Mouse (Mus musculus) spleen, adult 2 months (tissue): ENCODE measurements around the gene Adgrg1. TPM values are rescaled to one million over a fixed set of nuclear protein-coding genes. Genes with fewer than 3 reads are reported as not detected.

Experiments used
- DNase-seq, 2 experiments: peaks; one replicate each; pipeline versions ENCODE4 v3.0.0 to v3.0.0-alpha.2; 2012 to 2021; ENCODE audit warnings: low spot score in 2 of 2, low read depth in 1 of 2
- H3K27ac ChIP-seq: fragments of 200-500 bp; 2 replicates; pipeline ENCODE4 v1.5.1; 2012; ENCODE audit warnings: low read length, inconsistent platforms; ENCODE audit not compliant: insufficient read depth
- H3K27me3 ChIP-seq: fragments of 200-500 bp; 2 replicates; pipeline ENCODE4 v1.6.1; 2012; ENCODE audit warnings: mild to moderate bottlenecking, moderate library complexity, low read length, inconsistent platforms; ENCODE audit not compliant: control insufficient read depth, insufficient read depth
- H3K36me3 ChIP-seq: fragments of 200-500 bp; 2 replicates; pipeline ENCODE4 v1.6.1; 2012; ENCODE audit warnings: mild to moderate bottlenecking, low read length, inconsistent platforms; ENCODE audit not compliant: control insufficient read depth, insufficient read depth
- H3K4me1 ChIP-seq: fragments of 200-500 bp; 2 replicates; pipeline ENCODE4 v1.6.1; 2011; ENCODE audit warnings: inconsistent platforms; ENCODE audit not compliant: control insufficient read depth, insufficient read depth, insufficient read length
- H3K4me3 ChIP-seq: fragments of 200-500 bp; 2 replicates; pipeline ENCODE4 v1.5.1; 2011; ENCODE audit warnings: mild to moderate bottlenecking, inconsistent platforms; ENCODE audit not compliant: insufficient read depth, insufficient read length; ENCODE audit errors: extremely low read depth
- CTCF ChIP-seq: fragments of 200-500 bp; IDR thresholded peaks from 2 replicates; pipeline ENCODE4 v1.5.1; 2011; ENCODE audit warnings: mild to moderate bottlenecking, inconsistent platforms; ENCODE audit not compliant: insufficient read depth, insufficient read length, insufficient replicate concordance; ENCODE audit errors: extremely low read depth
- POLR2A ChIP-seq: fragments of 200-500 bp; IDR thresholded peaks from 2 replicates; pipeline ENCODE4 v1.6.1; 2011; ENCODE audit warnings: low read depth, low read length, inconsistent platforms
- WGBS: fragments of 180-500 bp; shearing (Covaris S2); methylation state at CpG from one replicate; pipeline ENCODE4 v1.1.7; 2018; 5-methylcytosine and 5-hydroxymethylcytosine counted together
- polyA plus RNA-seq: library from polyadenylated mRNA; depleted of rRNA; stranded (reverse); fragments of >200 nt; gene quantifications from 2 replicates; pipeline ENCODE4 v1.2.3, GENCODE M21; 2012

Adgrg1 gene
- polyA plus RNA-seq, 1 experiment: 32.0 TPM

DNA sequence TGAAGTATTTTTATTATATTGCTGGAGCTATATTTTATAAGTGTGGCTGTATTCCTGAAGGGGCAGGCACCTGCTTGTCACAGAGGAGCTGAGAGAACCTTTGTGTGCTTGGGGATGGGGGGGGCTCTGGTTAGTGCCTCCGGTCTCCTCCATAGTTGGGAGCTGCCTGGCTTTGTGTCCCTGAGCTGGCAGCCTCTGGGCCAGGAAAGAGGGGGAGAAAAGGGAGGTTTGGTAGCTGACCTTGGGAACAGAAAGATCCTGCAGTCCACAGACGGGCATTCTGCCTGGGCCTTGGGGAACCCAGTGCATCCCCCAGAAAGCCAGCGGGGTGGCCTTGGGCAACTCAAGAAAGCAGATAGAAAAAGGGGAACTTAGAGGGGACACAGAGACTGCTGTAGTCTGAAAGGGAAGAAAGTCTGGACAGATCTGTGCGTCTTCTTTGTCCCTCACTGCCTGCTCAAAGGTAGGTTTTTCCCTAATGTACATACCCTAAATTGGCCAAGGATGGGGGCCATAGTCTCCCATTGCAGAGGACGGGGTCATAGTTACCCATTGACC lies 20.9 kb downstream of the Adgrg1 start:
- no peak for DNase-seq
- no peaks in the 10 kb centered on the region for H3K36me3 ChIP-seq
- no peak for TF ChIP-seq POLR2A
- no peak for TF ChIP-seq CTCF
- H3K4me3 ChIP-seq: no peak overlapping the region
- no peak overlapping the region for H3K27ac ChIP-seq
- peaks cover 19% of the 10 kb centered on the region; the same call in 1 of the 2 replicates for H3K4me1 ChIP-seq
- no peaks in the 10 kb centered on the region for H3K27me3 ChIP-seq
- WGBS: 45% methylated on average over 5 of the region's 5 CpGs

DNA sequence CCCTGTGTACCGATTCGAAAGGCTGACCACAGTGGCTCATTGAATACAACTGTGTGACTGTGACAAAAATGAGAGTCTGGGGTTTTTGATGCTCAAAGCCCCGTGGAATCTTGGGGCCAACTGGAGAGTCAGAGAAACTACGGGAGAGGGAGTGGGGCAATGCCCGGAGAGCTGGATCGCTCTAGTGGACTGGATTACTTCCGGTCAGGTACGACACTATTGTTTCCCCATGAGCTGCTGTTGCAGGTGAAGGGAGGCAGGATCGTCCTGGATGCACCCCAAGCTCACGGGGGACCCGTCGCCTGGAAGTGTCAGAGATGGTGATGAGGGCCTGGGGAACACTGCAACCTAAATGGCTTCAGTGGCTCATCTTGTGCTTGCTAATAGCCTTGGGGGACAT lies 21.5 kb downstream of the Adgrg1 start:
- Histone ChIP-seq H3K27ac (no peak overlapping the region), H3K27me3 (no peaks in the 10 kb centered on the region), H3K36me3 (no peaks in the 10 kb centered on the region), H3K4me3 (no peak overlapping the region), H3K4me1 (peaks cover 19% of the 10 kb centered on the region; the same call in 1 of the 2 replicates)
- WGBS: 73% methylated on average over 12 of the region's 12 CpGs
- no peak for DNase-seq
- TF ChIP-seq POLR2A: no peak
- no peak for TF ChIP-seq CTCF

DNA sequence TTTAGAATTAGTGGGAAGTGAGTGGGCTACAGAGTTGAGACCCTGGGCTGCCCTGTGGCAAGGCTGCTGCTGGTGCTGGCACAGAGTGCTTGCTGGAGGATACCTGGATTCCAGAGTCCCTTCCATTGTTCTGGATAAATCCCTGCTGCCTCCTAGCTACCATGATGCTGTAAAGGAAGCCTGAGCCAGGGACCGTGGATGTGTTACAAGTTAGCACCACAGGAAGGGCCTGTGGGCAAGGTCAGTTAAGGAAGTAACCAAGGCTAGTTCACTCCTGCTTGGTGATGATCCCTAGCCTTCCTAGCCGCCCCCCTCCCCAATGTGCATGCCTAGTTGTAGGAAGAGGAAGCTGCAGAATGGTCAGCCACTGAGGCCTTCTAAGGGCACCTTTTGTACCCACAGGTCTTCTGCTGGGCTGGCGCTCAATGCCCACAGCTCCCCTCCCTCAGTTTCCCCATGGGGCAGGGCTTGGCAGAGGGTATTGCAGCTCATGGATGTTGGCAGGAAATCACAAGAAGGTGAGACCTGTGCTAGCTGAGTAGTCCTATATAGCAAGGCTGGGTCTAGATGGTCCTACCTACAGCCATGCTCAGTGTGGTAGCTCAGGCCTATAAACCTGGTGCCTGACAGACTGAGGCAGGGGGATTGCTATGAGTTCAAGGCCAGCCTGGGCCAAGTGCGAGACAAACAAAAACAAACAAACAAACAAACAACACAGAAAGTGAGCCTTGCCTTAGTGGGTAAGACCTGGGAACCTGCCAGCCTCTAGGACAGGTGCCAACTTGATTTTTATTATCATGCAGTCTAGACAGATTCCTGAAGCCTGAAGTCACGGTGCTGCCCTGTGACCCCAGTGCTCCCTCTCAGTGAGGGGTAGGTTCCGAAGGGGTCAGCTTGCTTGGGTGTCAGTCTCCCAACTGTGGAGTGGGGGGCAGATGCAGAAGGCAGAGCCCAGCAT lies 22.6 kb downstream of the Adgrg1 start:
- H3K4me1 ChIP-seq: peaks cover 12% of the 10 kb centered on the region; the same call in 1 of the 2 replicates
- DNase-seq: no peak
- 78% methylated on average over 6 of the region's 6 CpGs for WGBS
- TF ChIP-seq POLR2A (no peak), CTCF (no peak)
- H3K4me3 ChIP-seq: no peak overlapping the region
- no peaks in the 10 kb centered on the region for H3K27me3 ChIP-seq
- H3K27ac ChIP-seq: peak overlapping the region; percentile 31; the same call in 1 of the 2 replicates
- H3K36me3 ChIP-seq: no peaks in the 10 kb centered on the region

DNA sequence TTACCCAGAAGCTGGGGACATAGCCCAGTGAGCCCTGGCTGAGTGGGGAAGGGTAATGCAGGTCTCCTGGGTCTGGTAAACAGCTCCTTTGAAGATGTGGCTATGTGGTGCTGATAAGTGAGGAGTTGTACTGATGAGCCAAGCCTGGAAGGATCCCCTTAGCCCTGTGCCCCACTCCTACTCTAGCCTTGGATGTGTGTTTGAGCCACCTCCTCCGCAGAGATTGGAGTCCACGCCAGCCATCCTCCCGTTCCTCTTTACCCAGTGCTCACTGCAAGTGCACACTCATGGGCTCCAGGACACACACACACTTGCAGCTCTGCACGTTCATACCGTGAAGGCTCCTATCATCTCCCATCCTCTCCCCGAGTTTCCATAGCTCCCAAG lies 23.3 kb downstream of the Adgrg1 start:
- H3K27me3 ChIP-seq: no peaks in the 10 kb centered on the region
- H3K36me3 ChIP-seq: no peaks in the 10 kb centered on the region
- H3K4me3 ChIP-seq: no peak overlapping the region
- no peak for TF ChIP-seq CTCF
- no peak for TF ChIP-seq POLR2A
- 54% methylated on average over 6 of the region's 6 CpGs for WGBS
- peak overlapping the region; percentile 31; the same call in 1 of the 2 replicates for H3K27ac ChIP-seq
- DNase-seq: no peak
- peaks cover 12% of the 10 kb centered on the region; the same call in 1 of the 2 replicates for H3K4me1 ChIP-seq

DNA sequence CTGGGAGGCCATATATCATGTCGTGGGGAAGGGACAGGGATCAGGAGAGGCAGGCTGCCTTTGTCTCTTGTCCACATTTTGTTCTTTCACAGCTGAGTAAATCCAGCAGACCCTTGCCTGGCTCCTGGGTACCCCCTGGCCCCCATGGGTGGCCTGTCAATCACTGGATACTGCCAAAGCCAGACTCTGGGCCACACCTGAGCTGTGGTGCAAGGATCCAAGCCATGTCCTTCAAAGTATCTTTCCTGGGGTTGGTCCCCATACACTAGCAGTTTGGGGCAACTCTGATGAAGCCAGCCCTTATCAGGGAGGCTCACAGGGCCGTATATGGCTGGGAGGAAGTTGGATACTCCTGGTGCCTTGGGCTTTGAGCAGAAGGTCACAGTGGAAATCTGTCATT lies 23.9 kb downstream of the Adgrg1 start:
- Histone ChIP-seq H3K27me3 (no peaks in the 10 kb centered on the region), H3K36me3 (no peaks in the 10 kb centered on the region), H3K4me1 (peaks cover 12% of the 10 kb centered on the region; the same call in 1 of the 2 replicates), H3K27ac (peak overlapping the region; percentile 32), H3K4me3 (no peak overlapping the region)
- no peak for DNase-seq
- TF ChIP-seq POLR2A (no peak), CTCF (no peak)
- 53% methylated on average over 2 of the region's 2 CpGs for WGBS

DNA sequence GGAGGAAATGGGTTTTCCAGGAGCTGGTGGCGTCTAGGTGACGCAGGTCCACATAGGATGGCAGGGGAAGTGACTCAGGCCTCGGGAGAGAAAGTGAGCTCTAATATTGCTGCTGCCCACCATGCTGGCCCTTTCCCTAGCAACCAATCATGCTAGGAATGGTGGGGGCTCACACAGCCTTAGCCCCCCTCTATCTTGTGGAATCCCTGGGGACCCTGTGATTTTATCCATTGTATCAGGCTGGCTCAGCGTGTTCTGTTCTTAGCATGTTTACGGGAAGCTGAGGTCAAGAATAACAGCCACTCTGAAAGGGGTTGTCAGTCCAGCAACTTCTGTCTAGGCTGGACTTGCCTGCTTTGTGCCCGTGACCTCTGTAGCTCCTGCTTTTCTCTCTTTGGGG lies 24.5 kb downstream of the Adgrg1 start:
- H3K27me3 ChIP-seq: no peaks in the 10 kb centered on the region
- TF ChIP-seq CTCF: no peak
- no peak for TF ChIP-seq POLR2A
- H3K27ac ChIP-seq: peak overlapping the region; percentile 40
- peaks cover 10% of the 10 kb centered on the region; the same call in 1 of the 2 replicates for H3K4me1 ChIP-seq
- H3K36me3 ChIP-seq: no peaks in the 10 kb centered on the region
- H3K4me3 ChIP-seq: no peak overlapping the region
- DNase-seq: no peak
- WGBS: 81% methylated on average over 6 of the region's 6 CpGs

DNA sequence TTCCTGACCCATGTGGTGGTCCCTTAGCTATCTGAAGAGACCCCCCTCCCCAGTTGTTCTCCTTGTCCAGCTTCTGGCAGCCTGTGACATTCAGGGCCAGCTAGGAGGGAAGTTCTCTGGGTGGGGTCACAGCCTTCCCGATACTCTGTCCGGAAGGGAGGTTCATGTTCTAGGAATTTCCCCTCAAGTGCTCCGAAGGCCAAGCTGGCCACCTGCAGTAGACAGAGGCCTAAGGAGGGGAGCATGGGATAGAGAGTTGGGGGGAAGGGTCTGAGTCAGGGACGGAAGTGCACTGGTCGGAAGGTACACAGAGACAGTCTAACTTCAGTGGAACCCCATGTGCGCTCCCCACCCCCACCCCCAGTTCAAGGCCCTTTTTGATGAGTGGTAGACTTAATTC lies 25.4 kb downstream of the Adgrg1 start:
- H3K27ac ChIP-seq: no peak overlapping the region
- H3K4me1 ChIP-seq: peaks cover 9% of the 10 kb centered on the region; the same call in 1 of the 2 replicates
- no peak overlapping the region for H3K4me3 ChIP-seq
- DNase-seq: no peak
- H3K27me3 ChIP-seq: no peaks in the 10 kb centered on the region
- TF ChIP-seq CTCF (no peak), POLR2A (no peak)
- WGBS: 70% methylated on average over 6 of the region's 6 CpGs
- H3K36me3 ChIP-seq: no peaks in the 10 kb centered on the region
